Mouse (Mus musculus) CH12.LX (cell line): ENCODE measurements at regions not wholly inside any gene's neighbourhood (a gene's known extent, or its start where the extent isn't known, plus 50 kb on each side); places are given as distances from the start of the nearest gene placed in this dataset.

Experiments used
- DNase-seq: peaks from one replicate; pipeline ENCODE4 v3.0.0-alpha.2; 2013; ENCODE audit errors: extremely low read depth
- H3K27ac ChIP-seq: 2 replicates; pipeline ENCODE4 v1.5.1; 2012; ENCODE audit warnings: low read depth, mild to moderate bottlenecking, control low read depth, moderate library complexity; ENCODE audit not compliant: insufficient read depth
- H3K27me3 ChIP-seq: replicated peaks from 2 replicates; pipeline ENCODE3; 2012; ENCODE audit warnings: inconsistent platforms
- H3K36me3 ChIP-seq, 2 experiments: replicated peaks in 1 of 2; 2 replicates each; pipeline versions ENCODE3 to v1.6.1; 2012; ENCODE audit warnings: inconsistent platforms in 1 of 2, low read length in 1 of 2, mild to moderate bottlenecking in 1 of 2, mixed read lengths in 1 of 2, moderate library complexity in 1 of 2; ENCODE audit not compliant: control insufficient read depth in 1 of 2, insufficient read depth in 1 of 2
- H3K4me1 ChIP-seq, 2 experiments: 2 replicates each; pipeline ENCODE4 v1.6.1; 2012; ENCODE audit warnings: inconsistent platforms in 1 of 2, moderate library complexity in 1 of 2; ENCODE audit not compliant: insufficient read depth in 2 of 2, control insufficient read depth in 1 of 2
- H3K4me2 ChIP-seq: 2 replicates; pipeline ENCODE4 v1.6.1; 2012; ENCODE audit warnings: low read depth, mild to moderate bottlenecking, control low read depth; ENCODE audit not compliant: poor library complexity, insufficient read depth, severe bottlenecking
- H3K4me3 ChIP-seq, 3 experiments: fragments of 150-350 bp in 1 of 3; sonication (generic) in 1 of 3; replicated peaks in 1 of 3; 2 replicates each; pipeline versions ENCODE3 to v1.5.1; 2011 to 2012; ENCODE audit warnings: low read depth in 2 of 3, low read length in 2 of 3, mild to moderate bottlenecking in 2 of 3, moderate library complexity in 2 of 3, control low read depth in 1 of 3, improper control_type of control experiment in 1 of 3, inconsistent platforms in 1 of 3, mixed read lengths in 1 of 3; ENCODE audit not compliant: poor library complexity in 1 of 3
- H3K79me2 ChIP-seq: replicated peaks from 2 replicates; pipeline ENCODE4 v1.6.1; 2012; ENCODE audit warnings: mild to moderate bottlenecking, moderate library complexity; ENCODE audit not compliant: control insufficient read depth, poor library complexity, insufficient read depth, severe bottlenecking; ENCODE audit errors: extremely low read depth
- H3K9ac ChIP-seq: 2 replicates; pipeline ENCODE4 v1.6.1; 2012; ENCODE audit warnings: low read depth, mild to moderate bottlenecking, control low read depth, moderate library complexity; ENCODE audit not compliant: insufficient read depth
- H3K9me3 ChIP-seq: replicated peaks from 2 replicates; pipeline ENCODE3; 2012; ENCODE audit warnings: low read length, inconsistent platforms, mixed read lengths
- CHD1 ChIP-seq: IDR thresholded peaks from 2 replicates; pipeline ENCODE4 v1.6.1; 2012; ENCODE audit warnings: low read depth, low read length, improper control_type of control experiment, inconsistent platforms
- CTCF ChIP-seq, 2 experiments: IDR thresholded peaks in 1 of 2; conservative IDR thresholded peaks in 1 of 2; 2 replicates each; pipeline ENCODE4 v1.5.1; 2011 to 2012; ENCODE audit warnings: low read depth in 2 of 2, low read length in 2 of 2, improper control_type of control experiment in 1 of 2, inconsistent platforms in 1 of 2, mild to moderate bottlenecking in 1 of 2, moderate library complexity in 1 of 2
- E2F4 ChIP-seq: IDR thresholded peaks from 2 replicates; pipeline ENCODE4 v1.6.1; 2011; ENCODE audit warnings: low read depth, low read length, improper control_type of control experiment; ENCODE audit not compliant: insufficient replicate concordance
- GABPA ChIP-seq: IDR thresholded peaks from 2 replicates; pipeline ENCODE4 v1.6.1; 2012; ENCODE audit warnings: low read depth, low read length, improper control_type of control experiment, inconsistent platforms; ENCODE audit not compliant: insufficient replicate concordance
- JUN ChIP-seq: IDR thresholded peaks from 2 replicates; pipeline ENCODE4 v1.6.1; 2011; ENCODE audit warnings: low read depth, mild to moderate bottlenecking, low read length, improper control_type of control experiment, moderate library complexity; ENCODE audit not compliant: insufficient read depth
- KAT2A ChIP-seq: IDR thresholded peaks from 2 replicates; pipeline ENCODE4 v1.6.1; 2012; ENCODE audit warnings: low read length, improper control_type of control experiment, inconsistent platforms; ENCODE audit not compliant: insufficient replicate concordance
- MAFK ChIP-seq: IDR thresholded peaks from 2 replicates; pipeline ENCODE4 v1.6.1; 2011; ENCODE audit warnings: low read length, improper control_type of control experiment; ENCODE audit not compliant: insufficient replicate concordance
- MEF2A ChIP-seq: IDR thresholded peaks from 2 replicates; pipeline ENCODE4 v1.6.1; 2014; ENCODE audit warnings: low read depth, mild to moderate bottlenecking, inconsistent platforms, low read length, improper control_type of control experiment, borderline replicate concordance
- MXI1 ChIP-seq: IDR thresholded peaks from 2 replicates; pipeline ENCODE4 v1.6.1; 2011; ENCODE audit warnings: mild to moderate bottlenecking, low read depth, low read length, improper control_type of control experiment
- NRF1 ChIP-seq: IDR thresholded peaks from 2 replicates; pipeline ENCODE4 v1.6.1; 2014; ENCODE audit warnings: low read depth, mild to moderate bottlenecking, inconsistent platforms, low read length, improper control_type of control experiment, moderate library complexity
- POLR2A ChIP-seq: IDR thresholded peaks from 2 replicates; pipeline ENCODE4 v1.6.1; 2011; ENCODE audit warnings: low read depth, mild to moderate bottlenecking, improper control_type of control experiment, low read length
- RCOR1 ChIP-seq: conservative IDR thresholded peaks from 2 replicates; pipeline ENCODE4 v1.6.1; 2012; ENCODE audit warnings: low read depth, mild to moderate bottlenecking, inconsistent platforms, low read length, improper control_type of control experiment
- SIN3A ChIP-seq: IDR thresholded peaks from 2 replicates; pipeline ENCODE4 v1.6.1; 2012; ENCODE audit warnings: low read length, improper control_type of control experiment, inconsistent platforms
- TBP ChIP-seq: conservative IDR thresholded peaks from 2 replicates; pipeline ENCODE4 v1.6.1; 2011; ENCODE audit warnings: low read depth, low read length, improper control_type of control experiment
- TCF12 ChIP-seq: IDR thresholded peaks from 2 replicates; pipeline ENCODE4 v1.6.1; 2014; ENCODE audit warnings: low read depth, mild to moderate bottlenecking, inconsistent platforms, low read length, improper control_type of control experiment
- USF1 ChIP-seq: IDR thresholded peaks from 2 replicates; pipeline ENCODE4 v1.6.1; 2014; ENCODE audit warnings: low read depth, mild to moderate bottlenecking, inconsistent platforms, low read length, improper control_type of control experiment
- USF2 ChIP-seq: conservative IDR thresholded peaks from 2 replicates; pipeline ENCODE4 v1.6.1; 2011; ENCODE audit warnings: low read depth, low read length, improper control_type of control experiment
- dilution Hi-C: fragments of 300-500 bp; cut with MboI; formaldehyde crosslinking; loops from 2 replicates; pipeline ENCODE4 v1.14.3; 2020; ENCODE audit warnings: low sequenced_read_pairs; ENCODE audit not compliant: extremely low pct_unique_long_range_greater_than_20kb, extremely low pct_ligation_motif_present
- in situ Hi-C: fragments of 300-500 bp; cut with MboI; formaldehyde crosslinking; loops from 3 replicates; pipeline ENCODE4 v1.14.3; 2019; ENCODE audit warnings: low sequenced_read_pairs, low pct_ligation_motif_present, low pct_unique_long_range_greater_than_20kb, mixed read lengths

DNA sequence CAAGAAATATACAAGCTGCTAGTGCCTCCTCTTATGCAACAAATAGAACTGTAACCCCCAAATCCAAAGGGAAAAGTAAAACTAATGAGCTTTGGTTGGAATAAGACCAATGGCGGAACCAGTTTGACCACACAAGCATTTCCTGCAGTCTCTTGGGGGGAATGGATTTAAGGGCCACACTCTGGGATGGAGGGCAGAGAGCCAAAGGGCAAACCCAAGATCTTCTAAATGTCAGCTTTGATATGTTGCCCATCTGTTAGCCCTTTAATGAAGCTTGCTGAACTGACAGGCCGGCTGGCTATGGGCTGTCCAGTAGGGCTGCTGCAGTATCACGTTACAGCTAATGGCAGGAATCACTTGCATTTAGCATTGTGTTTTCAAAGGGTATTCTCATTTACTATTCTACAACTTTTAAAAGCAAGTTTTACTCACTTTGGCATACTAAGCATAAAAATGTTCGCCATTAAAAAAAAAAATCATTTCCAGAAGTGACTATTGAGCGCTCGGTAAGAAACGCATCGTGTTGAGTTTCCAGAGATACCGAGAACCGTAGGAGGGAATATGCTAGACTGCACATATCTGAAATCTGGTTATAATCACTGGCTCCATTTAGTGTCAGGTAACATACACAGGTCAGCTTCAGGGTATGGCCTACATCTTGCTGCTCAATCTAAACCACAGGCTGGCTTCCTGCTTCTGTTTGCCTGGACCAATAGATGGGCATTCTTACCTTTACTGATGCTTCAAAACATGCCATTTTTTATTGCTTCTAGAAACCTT lies 51.1 kb upstream of the Mmadhc start:
- DNase-seq = no peak
- Histone ChIP-seq H3K36me3 (no peaks in the 10 kb centered on the region), H3K4me3 (no peak overlapping the region), H3K4me2 (no peak overlapping the region), H3K9ac (no peak overlapping the region), H3K4me1 (no peaks in the 10 kb centered on the region), H3K79me2 (no peaks in the 10 kb centered on the region), H3K27me3 (no peaks in the 10 kb centered on the region), H3K9me3 (no peaks in the 10 kb centered on the region), H3K27ac (no peak overlapping the region)
- dilution Hi-C loops = no loop called here
- in situ Hi-C loops = no loop called here
- TF ChIP-seq MXI1 = no peak
- TF ChIP-seq TCF12 = no peak
- TF ChIP-seq USF2 = no peak
- no peak for TF ChIP-seq CHD1
- no peak for TF ChIP-seq MEF2A
- no peak for TF ChIP-seq CTCF (conservative IDR thresholded peaks at IDR 0.05 in 1 of 2, IDR thresholded peaks at IDR 0.05 in 1 of 2; ENCODE audit: low read depth in 2 of 2, low read length in 2 of 2)
- TF ChIP-seq NRF1 = no peak
- TF ChIP-seq POLR2A = no peak
- no peak for TF ChIP-seq KAT2A
- TF ChIP-seq SIN3A = no peak
- TF ChIP-seq TBP = no peak
- no peak for TF ChIP-seq JUN
- TF ChIP-seq MAFK = no peak
- no peak for TF ChIP-seq USF1
- TF ChIP-seq RCOR1 = no peak
- no peak for TF ChIP-seq E2F4
- TF ChIP-seq GABPA = no peak
